Mouse (Mus musculus) stomach, embryonic 15.5 days (tissue): ENCODE data around the gene Tmco4. TPM values are rescaled to one million over a fixed set of nuclear protein-coding genes. Genes with fewer than 3 reads are reported as not detected.

ENCODE experiments used
- ATAC-seq: fragments of 200-750 bp; cut with Nextera tagmentation; 2 replicates; pipeline ENCODE4 v1.8.0; 2017; ENCODE audit warnings: low read depth, moderate number of reproducible peaks, moderate TSS enrichment; ENCODE audit not compliant: insufficient read depth, low FRiP score
- H3K27ac ChIP-seq: fragments of 300-500 bp; sonication (generic); 2 replicates; pipeline ENCODE4 v1.5.1; 2015; ENCODE audit warnings: mild to moderate bottlenecking, inconsistent platforms
- H3K27me3 ChIP-seq: fragments of 300-500 bp; sonication (generic); replicated peaks from 2 replicates; pipeline ENCODE4 v1.6.1; 2015; ENCODE audit warnings: inconsistent platforms
- H3K36me3 ChIP-seq: fragments of 300-500 bp; sonication (generic); 2 replicates; pipeline ENCODE4 v1.6.1; 2015; ENCODE audit warnings: inconsistent platforms
- H3K4me1 ChIP-seq: fragments of 300-500 bp; sonication (generic); 2 replicates; pipeline ENCODE4 v1.6.1; 2015; ENCODE audit warnings: inconsistent platforms
- H3K4me2 ChIP-seq: fragments of 300-500 bp; sonication (generic); 2 replicates; pipeline ENCODE4 v1.6.1; 2015; ENCODE audit warnings: mild to moderate bottlenecking, inconsistent platforms
- H3K4me3 ChIP-seq: fragments of 300-500 bp; sonication (generic); replicated peaks from 2 replicates; pipeline ENCODE4 v1.5.1; 2015; ENCODE audit warnings: inconsistent platforms
- H3K9ac ChIP-seq: fragments of 300-500 bp; sonication (generic); 2 replicates; pipeline ENCODE4 v1.6.1; 2015; ENCODE audit warnings: inconsistent platforms
- H3K9me3 ChIP-seq: fragments of 300-500 bp; sonication (generic); 2 replicates; pipeline ENCODE4 v1.6.1; 2016; ENCODE audit warnings: inconsistent platforms
- WGBS: fragments of 180-500 bp; shearing (Covaris S2); methylation state at CpG from one replicate; pipeline ENCODE4 v1.1.7; 2015; 5-methylcytosine and 5-hydroxymethylcytosine counted together
- polyA plus RNA-seq: library from polyadenylated mRNA; unstranded; fragments of >200 nt; fragmentation: Nextera tagmentation; extraction: Ambion mirVana; gene quantifications from 2 replicates; pipeline ENCODE4 v1.2.1, GENCODE M21; 2015

The Tmco4 gene
- polyA plus RNA-seq, 1 experiment from 2014 or later: 9.2 TPM

- Histone ChIP-seq H3K36me3 (no peaks in the 10 kb centered on the region), H3K4me1 (no peaks in the 10 kb centered on the region), H3K9ac (no peak overlapping the region), H3K27ac (no peak overlapping the region), H3K9me3 (no peaks in the 10 kb centered on the region), H3K4me2 (no peak overlapping the region), H3K4me3 (no peak overlapping the region), H3K27me3 (peaks cover 14% of the 10 kb centered on the region)
- 22% methylated on average over 4 of the region's 4 CpGs for WGBS
- ATAC-seq: no peak
Measured at GRCm38 (mm10) chr4:139068287-139068686, 95.6 kb downstream of the Tmco4 start.

- H3K27ac ChIP-seq: no peak overlapping the region
- H3K9ac ChIP-seq: no peak overlapping the region
- H3K4me1 ChIP-seq: peaks cover 17% of the 10 kb centered on the region
- H3K36me3 ChIP-seq: no peaks in the 10 kb centered on the region
- peak overlapping the region; percentile 52 for H3K4me3 ChIP-seq
- no peaks in the 10 kb centered on the region for H3K9me3 ChIP-seq
- ATAC-seq: no peak
- 19% methylated on average over 29 of the region's 29 CpGs for WGBS
- H3K4me2 ChIP-seq: peak overlapping the region; percentile 95
- H3K27me3 ChIP-seq: peaks cover 50% of the 10 kb centered on the region
Measured at GRCm38 (mm10) chr4:139074060-139074459, 101.4 kb downstream of the Tmco4 start.

GRCm38 (mm10) chr4:139075041-139075711 is 102.5 kb downstream of the Tmco4 start, which contains the start of gene Htr6:
Gene Htr6, minus strand, starts transcription at chr4:139075570.
- Histone ChIP-seq H3K4me1 (peaks cover 17% of the 10 kb centered on the region), H3K27me3 (peaks cover 50% of the 10 kb centered on the region), H3K27ac (no peak within 1 kb of the TSS), H3K9ac (0 out of 2 replicates have a peak within 1 kb of the TSS, but pooled peaks have one; percentile 4), H3K36me3 (no peaks in the 10 kb centered on the region), H3K4me2 (peak within 1 kb of the TSS; percentile 95), H3K4me3 (peak within 1 kb of the TSS; percentile 52), H3K9me3 (no peaks in the 10 kb centered on the region)
- peak; percentile 48 for ATAC-seq
- WGBS: under 1% methylated on average over 76 of the region's 77 CpGs

- H3K4me3 ChIP-seq: peak overlapping the region; percentile 52
- ATAC-seq: no peak
- no peak overlapping the region for H3K9ac ChIP-seq
- H3K4me2 ChIP-seq: peak overlapping the region; percentile 95
- no peaks in the 10 kb centered on the region for H3K9me3 ChIP-seq
- H3K4me1 ChIP-seq: peaks cover 17% of the 10 kb centered on the region
- 20% methylated on average over 5 of the region's 5 CpGs for WGBS
- H3K27me3 ChIP-seq: peaks cover 50% of the 10 kb centered on the region
- H3K27ac ChIP-seq: no peak overlapping the region
- H3K36me3 ChIP-seq: no peaks in the 10 kb centered on the region
Measured at GRCm38 (mm10) chr4:139075915-139076314, 103.2 kb downstream of the Tmco4 start.

- WGBS: 38% methylated on average over 2 of the region's 2 CpGs
- no peak for ATAC-seq
- H3K27ac ChIP-seq: no peak overlapping the region
Measured at GRCm38 (mm10) chr4:139078313-139078712, 105.6 kb downstream of the Tmco4 start.

GRCm38 (mm10) chr4:139078726-139079125 is 106.0 kb downstream of the Tmco4 start:
- H3K9me3 ChIP-seq: no peaks in the 10 kb centered on the region
- no peak for ATAC-seq
- H3K36me3 ChIP-seq: no peaks in the 10 kb centered on the region
- 17% methylated on average over 4 of the region's 4 CpGs for WGBS
- H3K9ac ChIP-seq: no peak overlapping the region
- H3K4me3 ChIP-seq: no peak overlapping the region
- peaks cover 23% of the 10 kb centered on the region for H3K4me1 ChIP-seq
- peaks cover 32% of the 10 kb centered on the region for H3K27me3 ChIP-seq
- no peak overlapping the region for H3K4me2 ChIP-seq
- no peak overlapping the region for H3K27ac ChIP-seq

More at GRCm38 (mm10) chr4:139078313-139078712, 105.6 kb downstream of the Tmco4 start:
- H3K27me3 ChIP-seq: peaks cover 36% of the 10 kb centered on the region
- H3K36me3 ChIP-seq: no peaks in the 10 kb centered on the region
- peaks cover 20% of the 10 kb centered on the region for H3K4me1 ChIP-seq
- no peak overlapping the region for H3K4me3 ChIP-seq
- H3K9me3 ChIP-seq: no peaks in the 10 kb centered on the region
- no peak overlapping the region for H3K4me2 ChIP-seq
- H3K9ac ChIP-seq: no peak overlapping the region

- peaks cover 19% of the 10 kb centered on the region for H3K4me1 ChIP-seq
- no peak overlapping the region for H3K27ac ChIP-seq
- peaks cover 25% of the 10 kb centered on the region for H3K27me3 ChIP-seq
- 79% methylated on average over 11 of the region's 11 CpGs for WGBS
- H3K4me3 ChIP-seq: no peak overlapping the region
- H3K36me3 ChIP-seq: no peaks in the 10 kb centered on the region
- H3K4me2 ChIP-seq: no peak overlapping the region
- no peak for ATAC-seq
- no peaks in the 10 kb centered on the region for H3K9me3 ChIP-seq
- H3K9ac ChIP-seq: no peak overlapping the region
Measured at GRCm38 (mm10) chr4:139079439-139079838, 106.8 kb downstream of the Tmco4 start.

- WGBS: 91% methylated on average over 7 of the region's 7 CpGs
- Histone ChIP-seq H3K27me3 (peaks cover 17% of the 10 kb centered on the region), H3K4me2 (no peak overlapping the region), H3K27ac (no peak overlapping the region), H3K36me3 (no peaks in the 10 kb centered on the region), H3K4me1 (peaks cover 11% of the 10 kb centered on the region; the same call in 1 of the 2 replicates), H3K4me3 (no peak overlapping the region), H3K9me3 (no peaks in the 10 kb centered on the region), H3K9ac (no peak overlapping the region)
- ATAC-seq: no peak
Measured at GRCm38 (mm10) chr4:139080259-139080658, 107.6 kb downstream of the Tmco4 start.

GRCm38 (mm10) chr4:139081270-139081931 is 108.7 kb downstream of the Tmco4 start:
- H3K27ac ChIP-seq: no peak overlapping the region
- peaks cover 5% of the 10 kb centered on the region for H3K27me3 ChIP-seq
- no peak overlapping the region for H3K4me3 ChIP-seq
- no peaks in the 10 kb centered on the region for H3K36me3 ChIP-seq
- no peak overlapping the region for H3K4me2 ChIP-seq
- peaks cover 7% of the 10 kb centered on the region; the same call in 1 of the 2 replicates for H3K4me1 ChIP-seq
- 76% methylated on average over 18 of the region's 18 CpGs for WGBS
- H3K9me3 ChIP-seq: no peaks in the 10 kb centered on the region
- no peak for ATAC-seq
- no peak overlapping the region for H3K9ac ChIP-seq

GRCm38 (mm10) chr4:139082790-139083564 is 110.3 kb downstream of the Tmco4 start:
- WGBS: 28% methylated on average over 12 of the region's 12 CpGs
- H3K4me1 ChIP-seq: peaks cover 7% of the 10 kb centered on the region; the same call in 1 of the 2 replicates
- H3K4me2 ChIP-seq: peak overlapping the region; percentile 33
- no peaks in the 10 kb centered on the region for H3K27me3 ChIP-seq
- H3K36me3 ChIP-seq: no peaks in the 10 kb centered on the region
- ATAC-seq: peak; percentile 25; the same call in 1 of the 2 replicates
- H3K9ac ChIP-seq: no peak overlapping the region
- no peaks in the 10 kb centered on the region for H3K9me3 ChIP-seq
- H3K27ac ChIP-seq: no peak overlapping the region
- no peak overlapping the region for H3K4me3 ChIP-seq

GRCm38 (mm10) chr4:139085337-139085736 is 112.6 kb downstream of the Tmco4 start:
- no peaks in the 10 kb centered on the region for H3K27me3 ChIP-seq
- no peaks in the 10 kb centered on the region for H3K9me3 ChIP-seq
- no peak for ATAC-seq
- no peak overlapping the region for H3K9ac ChIP-seq
- no peaks in the 10 kb centered on the region for H3K36me3 ChIP-seq
- no peak overlapping the region for H3K4me2 ChIP-seq
- peaks cover 18% of the 10 kb centered on the region for H3K4me1 ChIP-seq
- H3K4me3 ChIP-seq: no peak overlapping the region
- no peak overlapping the region for H3K27ac ChIP-seq
- WGBS: 69% methylated on average over 11 of the region's 11 CpGs
